Mouse (Mus musculus) telencephalon, adult 2 months (tissue): Measurements from ENCODE around the gene Ccdc184.
A peak's percentile ranks its signal among the peaks of the same experiment; 100 is the strongest.

Source experiments
- DNase-seq: peaks from one replicate; pipeline ENCODE4 v3.0.0-alpha.2; 2011; ENCODE audit warnings: low read depth, low spot score

The Ccdc184 gene

GRCm38 (mm10) chr15:98155272-98155671 is 11.7 kb upstream of the Ccdc184 start:
- no peak for DNase-seq

GRCm38 (mm10) chr15:98155944-98156343 is 11.0 kb upstream of the Ccdc184 start:
- no peak for DNase-seq

GRCm38 (mm10) chr15:98157253-98157652 is 9.7 kb upstream of the Ccdc184 start:
- DNase-seq, result no peak

- DNase-seq, result no peak
Observed at GRCm38 (mm10) chr15:98161026-98161805, 5.7 kb upstream of the Ccdc184 start.

GRCm38 (mm10) chr15:98162561-98162960 is 4.4 kb upstream of the Ccdc184 start:
- no peak for DNase-seq

GRCm38 (mm10) chr15:98165525-98165924 is 1.4 kb upstream of the Ccdc184 start, which contains the start of gene Asb8:
TSS of gene Asb8 (minus strand) at chr15:98165625.
- DNase-seq, result no peak

- DNase-seq, result peak; percentile 89
Observed at GRCm38 (mm10) chr15:98167645-98168621, 975 bp downstream of the Ccdc184 start.

GRCm38 (mm10) chr15:98168622-98169004 is 1.7 kb downstream of the Ccdc184 start:
- no peak for DNase-seq

GRCm38 (mm10) chr15:98170365-98170764 is 3.4 kb downstream of the Ccdc184 start:
- DNase-seq, result no peak

GRCm38 (mm10) chr15:98170917-98171316 is 4.0 kb downstream of the Ccdc184 start:
- no peak for DNase-seq

GRCm38 (mm10) chr15:98172113-98172512 is 5.2 kb downstream of the Ccdc184 start:
- no peak for DNase-seq

GRCm38 (mm10) chr15:98173821-98174220 is 6.9 kb downstream of the Ccdc184 start:
- DNase-seq, result peak; percentile 88

GRCm38 (mm10) chr15:98177320-98177719 is 10.4 kb downstream of the Ccdc184 start:
- DNase-seq, result no peak

- no peak for DNase-seq
Observed at GRCm38 (mm10) chr15:98180567-98181131, 13.7 kb downstream of the Ccdc184 start.

GRCm38 (mm10) chr15:98181132-98181711 is 14.3 kb downstream of the Ccdc184 start:
- DNase-seq, result peak; percentile 97

- no peak for DNase-seq
Observed at GRCm38 (mm10) chr15:98181856-98182570, 15.1 kb downstream of the Ccdc184 start.

- no peak for DNase-seq
Observed at GRCm38 (mm10) chr15:98184456-98184855, 17.5 kb downstream of the Ccdc184 start.

- DNase-seq, result no peak
Observed at GRCm38 (mm10) chr15:98195442-98195841, 28.5 kb downstream of the Ccdc184 start, which contains the start of gene Olfr288. TSS of gene Olfr288 (minus strand) at chr15:98195542.

GRCm38 (mm10) chr15:98209676-98210075 is 42.7 kb downstream of the Ccdc184 start:
- no peak for DNase-seq

GRCm38 (mm10) chr15:98213336-98213870 is 46.4 kb downstream of the Ccdc184 start:
- DNase-seq, result no peak

- DNase-seq, result no peak
Observed at GRCm38 (mm10) chr15:98214130-98214529, 47.2 kb downstream of the Ccdc184 start.
